Mouse (Mus musculus) small intestine, adult 2 months (tissue): ENCODE data around the gene Bmpr1b. TPM values are rescaled to one million over a fixed set of nuclear protein-coding genes. Genes with fewer than 3 reads are reported as not detected.

Experiments used
- H3K27ac ChIP-seq: fragments of 200-500 bp; 2 replicates; pipeline ENCODE4 v1.5.1; 2012; ENCODE audit warnings: low read depth, low read length, control low read depth, inconsistent platforms; ENCODE audit not compliant: insufficient read depth
- H3K27me3 ChIP-seq: fragments of 200-500 bp; 2 replicates; pipeline ENCODE4 v1.6.1; 2012; ENCODE audit warnings: mild to moderate bottlenecking, moderate library complexity, low read length, inconsistent platforms; ENCODE audit not compliant: control insufficient read depth, insufficient read depth
- H3K36me3 ChIP-seq: fragments of 200-500 bp; 2 replicates; pipeline ENCODE4 v1.6.1; 2012; ENCODE audit warnings: mild to moderate bottlenecking, low read length, control low read depth, inconsistent platforms; ENCODE audit not compliant: control insufficient read depth, insufficient read depth
- H3K4me1 ChIP-seq: fragments of 200-500 bp; 2 replicates; pipeline ENCODE4 v1.6.1; 2012; ENCODE audit warnings: low read length, inconsistent platforms, mixed read lengths; ENCODE audit not compliant: control insufficient read depth, insufficient read depth, insufficient read length
- H3K4me3 ChIP-seq: fragments of 200-500 bp; 2 replicates; pipeline ENCODE4 v1.5.1; 2012; ENCODE audit warnings: low read depth, mild to moderate bottlenecking, control low read depth, inconsistent platforms, low read length, moderate library complexity
- CTCF ChIP-seq: fragments of 200-500 bp; IDR thresholded peaks from 2 replicates; pipeline ENCODE4 v1.5.1; 2012; ENCODE audit warnings: low read depth, mild to moderate bottlenecking, control low read depth, inconsistent platforms, low read length, moderate library complexity, mixed read lengths; ENCODE audit not compliant: insufficient replicate concordance, insufficient read length; ENCODE audit errors: extremely low read depth
- POLR2A ChIP-seq: fragments of 200-500 bp; IDR thresholded peaks from 2 replicates; pipeline ENCODE4 v1.6.1; 2012; ENCODE audit warnings: low read depth, mild to moderate bottlenecking, control low read depth, inconsistent platforms, low read length, moderate library complexity
- WGBS: fragments of 180-500 bp; shearing (Covaris S2); methylation state at CpG from one replicate; pipeline ENCODE4 v1.1.7; 2018; 5-methylcytosine and 5-hydroxymethylcytosine counted together
- polyA plus RNA-seq: library from polyadenylated mRNA; depleted of rRNA; stranded (reverse); fragments of >200 nt; gene quantifications from 2 replicates; pipeline ENCODE4 v1.2.3, GENCODE M21; 2012

Gene Bmpr1b
- polyA plus RNA-seq, 1 experiment: not detected

DNA sequence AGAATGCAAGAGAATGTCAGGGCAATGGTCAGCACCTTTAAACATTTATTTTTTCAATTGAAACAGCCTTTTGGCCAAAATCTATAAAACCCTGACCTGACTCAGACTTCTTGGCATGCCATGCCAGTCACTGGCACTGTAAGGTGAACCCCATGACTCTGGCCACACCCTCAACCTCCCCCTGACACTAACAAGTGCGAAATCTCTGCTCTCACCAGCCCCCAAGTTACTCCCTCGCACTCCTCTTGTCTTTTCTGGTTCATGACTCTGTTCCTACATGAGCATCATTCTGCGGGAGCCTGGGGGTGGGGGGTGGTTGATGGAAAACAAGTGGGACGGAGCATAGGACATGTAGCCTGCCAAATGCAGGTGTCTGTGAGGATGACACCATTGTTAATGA lies 135.1 kb downstream of the Bmpr1b start:
- no peaks in the 10 kb centered on the region for H3K4me1 ChIP-seq
- no peak overlapping the region for H3K4me3 ChIP-seq
- TF ChIP-seq POLR2A (no peak), CTCF (no peak)
- WGBS: 74% methylated on average over 4 of the region's 4 CpGs
- no peaks in the 10 kb centered on the region for H3K27me3 ChIP-seq
- H3K27ac ChIP-seq: no peak overlapping the region
- H3K36me3 ChIP-seq: no peaks in the 10 kb centered on the region

DNA sequence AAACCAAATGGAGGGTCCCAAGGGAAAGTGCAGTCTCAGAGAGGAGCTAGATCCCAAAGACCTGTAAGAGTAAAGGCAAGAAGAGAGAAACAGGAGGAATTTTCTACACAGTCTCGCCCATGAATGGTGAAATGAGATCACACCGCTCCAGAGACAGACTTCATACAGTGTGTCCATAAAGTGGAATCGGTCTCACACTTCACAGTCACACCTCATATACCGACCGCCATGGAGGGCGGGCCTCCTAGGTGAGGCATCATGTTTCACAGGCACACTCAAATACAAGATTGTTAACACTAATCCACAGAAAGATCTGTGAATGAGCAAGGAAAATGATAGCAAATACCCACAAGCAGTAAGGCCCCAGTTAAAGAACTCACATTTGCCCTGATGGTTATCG lies 149.5 kb downstream of the Bmpr1b start:
- Histone ChIP-seq H3K4me3 (no peak overlapping the region), H3K27ac (no peak overlapping the region)
- 87% methylated on average over 7 of the region's 7 CpGs for WGBS

DNA sequence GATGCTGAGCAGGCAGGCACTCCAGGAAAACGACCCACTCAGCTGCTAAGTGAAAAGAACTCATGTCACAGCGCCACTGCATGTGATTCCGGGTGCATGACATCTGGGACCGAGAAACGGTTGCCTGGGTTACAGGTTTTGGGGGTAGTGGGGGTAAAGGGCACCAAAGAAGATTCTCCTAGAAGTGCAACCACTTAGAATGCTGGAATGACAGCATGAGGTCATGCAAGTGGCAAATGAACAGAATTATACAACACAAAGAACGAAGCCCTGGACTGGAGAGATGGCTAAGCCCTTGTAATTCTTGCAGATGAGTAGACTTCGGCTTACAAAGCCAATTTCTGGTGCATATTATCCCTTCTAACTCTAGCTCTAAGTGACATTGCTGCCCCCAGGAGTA lies 184.7 kb downstream of the Bmpr1b start:
- Histone ChIP-seq H3K4me1 (no peaks in the 10 kb centered on the region), H3K27me3 (no peaks in the 10 kb centered on the region), H3K27ac (no peak overlapping the region), H3K4me3 (no peak overlapping the region), H3K36me3 (no peaks in the 10 kb centered on the region)
- TF ChIP-seq CTCF (no peak), POLR2A (no peak)
- whole genome bisulfite sequencing: 66% methylated on average over 7 of the region's 7 CpGs

More for the DNA sequence above, 149.5 kb downstream of the Bmpr1b start:
- H3K27me3 ChIP-seq: no peaks in the 10 kb centered on the region
- H3K4me1 ChIP-seq: no peaks in the 10 kb centered on the region
- TF ChIP-seq POLR2A (no peak), CTCF (no peak)
- no peaks in the 10 kb centered on the region for H3K36me3 ChIP-seq

DNA sequence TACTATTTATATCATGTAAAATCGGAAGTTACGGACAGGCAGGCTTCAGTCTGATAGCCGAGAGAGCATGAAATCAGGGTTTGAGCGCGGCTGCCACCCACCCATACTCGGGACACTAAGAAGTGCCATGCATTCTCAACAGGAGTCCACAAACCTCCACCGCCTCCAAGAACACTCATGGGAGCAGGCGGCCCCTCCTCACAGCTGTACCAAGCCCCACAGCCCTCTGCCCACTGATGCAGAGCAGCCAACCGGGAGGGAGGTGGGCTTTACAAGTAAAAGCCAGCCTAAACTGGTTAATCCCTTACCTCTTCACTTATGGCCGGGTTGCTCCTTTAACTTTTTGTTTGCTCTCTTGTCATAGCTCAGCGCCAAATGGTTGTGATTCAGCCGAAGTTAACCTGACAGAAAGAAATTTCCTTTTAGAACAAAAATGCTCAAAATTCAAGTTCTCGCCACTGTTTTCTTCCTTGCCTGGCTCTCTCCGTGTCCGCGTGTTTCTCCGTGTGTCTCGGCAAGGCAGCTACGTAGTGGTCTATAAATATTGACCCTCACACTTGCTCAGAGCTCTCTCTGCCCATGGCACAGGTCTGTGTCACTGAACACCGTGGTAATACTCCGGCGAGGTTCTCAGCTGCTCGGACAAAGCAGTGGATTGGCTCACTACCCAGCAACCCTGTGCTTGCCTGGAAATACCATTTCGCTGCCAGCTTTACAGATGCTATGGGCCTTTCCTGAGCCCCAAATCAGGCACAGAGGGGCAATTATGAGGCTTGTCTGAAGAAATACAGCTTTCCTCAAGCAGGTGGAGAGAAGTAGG lies 187.4 kb downstream of the Bmpr1b start:
- H3K4me3 ChIP-seq: no peak overlapping the region
- no peak overlapping the region for H3K27ac ChIP-seq
- H3K4me1 ChIP-seq: no peaks in the 10 kb centered on the region
- TF ChIP-seq CTCF (no peak), POLR2A (no peak)
- WGBS: 73% methylated on average over 24 of the region's 24 CpGs
- no peaks in the 10 kb centered on the region for H3K36me3 ChIP-seq
- H3K27me3 ChIP-seq: no peaks in the 10 kb centered on the region

GRCm38 (mm10) chr3:141966244-141966643 lies 203.0 kb downstream of the Bmpr1b start:
- Histone ChIP-seq H3K36me3 (no peaks in the 10 kb centered on the region), H3K4me3 (no peak overlapping the region), H3K27me3 (no peaks in the 10 kb centered on the region), H3K27ac (no peak overlapping the region), H3K4me1 (no peaks in the 10 kb centered on the region)
- WGBS: 55% methylated on average over 4 of the region's 4 CpGs
- TF ChIP-seq CTCF: no peak
- no peak for TF ChIP-seq POLR2A

- H3K27me3 ChIP-seq: no peaks in the 10 kb centered on the region
- no peak overlapping the region for H3K27ac ChIP-seq
- WGBS: 49% methylated on average over 6 of the region's 6 CpGs
- H3K4me3 ChIP-seq: no peak overlapping the region
- H3K4me1 ChIP-seq: no peaks in the 10 kb centered on the region
- H3K36me3 ChIP-seq: no peaks in the 10 kb centered on the region
- TF ChIP-seq POLR2A: no peak
- TF ChIP-seq CTCF: no peak
These were observed 216.3 kb downstream of the Bmpr1b start for GRCm38 (mm10) chr3:141952931-141953330.

GRCm38 (mm10) chr3:141950642-141951041 lies 218.6 kb downstream of the Bmpr1b start:
- H3K4me1 ChIP-seq: no peaks in the 10 kb centered on the region
- TF ChIP-seq POLR2A: no peak
- H3K27ac ChIP-seq: no peak overlapping the region
- WGBS: 72% methylated on average over 8 of the region's 8 CpGs
- H3K36me3 ChIP-seq: no peaks in the 10 kb centered on the region
- no peaks in the 10 kb centered on the region for H3K27me3 ChIP-seq
- H3K4me3 ChIP-seq: no peak overlapping the region
